Mouse (Mus musculus): ENCODE results near the gene Scarb2. TPM values are rescaled to one million over a fixed set of nuclear protein-coding genes. Genes with fewer than 3 reads are reported as not detected.

Scarb2 gene
- polyA plus RNA-seq, 1 experiment from 2014 or later, result 16.1 TPM

DNA sequence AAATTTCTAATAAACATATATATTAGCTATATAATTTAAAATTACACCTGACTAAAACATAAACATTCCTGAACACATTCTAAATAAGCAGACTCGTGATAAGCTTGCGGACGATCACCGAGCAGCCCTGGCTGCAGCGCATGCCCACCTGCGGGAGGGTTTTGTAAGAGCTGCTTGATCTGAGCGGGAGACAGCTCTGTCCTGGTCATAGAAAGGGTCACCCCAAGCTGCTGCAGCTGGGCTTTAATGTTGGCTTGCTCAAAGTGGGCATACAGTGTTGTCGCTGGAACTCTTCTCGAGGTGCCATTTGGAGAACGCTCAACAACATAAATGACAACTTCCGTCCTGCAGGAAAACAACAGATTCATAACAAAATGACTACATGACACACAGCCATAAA is 82.5 kb downstream of the Scarb2 start:
- Histone ChIP-seq H3K4me3 (no peak overlapping the region), H3K9ac (no peak overlapping the region), H3K36me3 (peaks cover 75% of the 10 kb centered on the region), H3K4me2 (replicated peaks) (no peak overlapping the region), H3K9me3 (no peaks in the 10 kb centered on the region), H3K4me1 (no peaks in the 10 kb centered on the region), H3K27me3 (replicated peaks) (no peaks in the 10 kb centered on the region), H3K27ac (no peak overlapping the region)
- ATAC-seq (ENCODE audit: low FRiP score, low read depth), result no peak
- 93% methylated on average over 11 of the region's 11 CpGs for WGBS

DNA sequence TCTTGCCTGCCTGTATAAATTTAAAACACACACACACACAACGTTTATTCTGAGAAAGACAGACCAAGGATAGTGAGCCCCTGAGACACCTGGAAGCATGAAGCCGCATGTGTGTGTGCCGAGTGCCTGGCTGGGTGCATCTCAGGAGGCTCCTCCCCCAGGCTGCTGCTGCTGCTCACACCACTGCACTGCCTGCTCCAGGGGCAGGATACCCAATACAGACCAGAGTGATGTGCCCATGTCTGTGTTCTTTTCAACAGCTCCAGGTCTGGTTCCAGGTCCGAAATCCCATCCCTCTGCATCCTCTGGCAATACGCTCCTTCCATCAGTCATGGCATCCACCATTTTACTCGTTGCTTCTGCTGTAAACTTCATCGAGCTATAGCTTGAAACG is 92.7 kb downstream of the Scarb2 start:
- Histone ChIP-seq H3K27me3 (replicated peaks) (no peaks in the 10 kb centered on the region), H3K36me3 (peaks cover 36% of the 10 kb centered on the region), H3K9ac (no peak overlapping the region), H3K9me3 (no peaks in the 10 kb centered on the region), H3K4me2 (replicated peaks) (no peak overlapping the region), H3K4me3 (no peak overlapping the region), H3K27ac (no peak overlapping the region), H3K4me1 (no peaks in the 10 kb centered on the region)
- WGBS, result 91% methylated on average over 8 of the region's 8 CpGs
- ATAC-seq (ENCODE audit: low FRiP score, low read depth), result no peak

DNA sequence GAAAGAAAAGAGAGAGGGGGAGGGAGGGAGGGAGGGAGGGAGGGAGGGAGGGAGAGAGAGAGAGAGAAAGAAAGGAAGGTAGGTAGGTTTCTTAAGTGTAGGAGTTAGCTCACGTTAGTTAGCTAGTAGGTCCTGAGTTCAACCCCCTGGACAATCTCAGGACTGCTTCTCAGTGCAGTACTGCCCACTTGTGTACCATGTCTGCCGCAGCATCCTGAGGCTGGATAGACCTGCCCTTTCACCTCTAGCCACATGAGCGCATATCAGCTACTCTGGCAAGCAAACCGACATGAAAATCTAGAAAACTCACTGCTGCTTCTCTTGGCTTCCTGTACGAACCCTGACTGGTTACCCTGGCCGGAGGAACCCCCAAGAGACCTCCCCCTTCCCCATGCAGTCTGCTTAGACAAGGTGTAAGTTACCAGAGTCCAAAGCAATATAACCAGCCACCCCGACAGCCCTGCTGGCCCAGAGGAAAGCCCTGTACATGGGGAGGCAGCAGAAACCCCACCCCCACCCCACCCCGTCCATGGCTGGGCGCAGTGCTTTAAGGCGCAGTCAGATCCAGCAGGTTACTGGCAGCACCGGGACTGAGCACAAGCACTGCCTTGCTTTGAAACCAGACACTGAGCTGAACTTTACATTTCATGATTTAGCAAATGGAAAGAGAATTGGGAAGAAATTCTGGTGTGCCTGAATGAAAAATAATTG is 93.2 kb downstream of the Scarb2 start:
- Histone ChIP-seq H3K4me1 (no peaks in the 10 kb centered on the region), H3K36me3 (peaks cover 34% of the 10 kb centered on the region), H3K9me3 (no peaks in the 10 kb centered on the region), H3K9ac (no peak overlapping the region), H3K4me2 (replicated peaks) (no peak overlapping the region), H3K27me3 (replicated peaks) (no peaks in the 10 kb centered on the region), H3K27ac (no peak overlapping the region), H3K4me3 (no peak overlapping the region)
- no peak for ATAC-seq (ENCODE audit: low FRiP score, low read depth)
- 84% methylated on average over 11 of the region's 11 CpGs for WGBS

DNA sequence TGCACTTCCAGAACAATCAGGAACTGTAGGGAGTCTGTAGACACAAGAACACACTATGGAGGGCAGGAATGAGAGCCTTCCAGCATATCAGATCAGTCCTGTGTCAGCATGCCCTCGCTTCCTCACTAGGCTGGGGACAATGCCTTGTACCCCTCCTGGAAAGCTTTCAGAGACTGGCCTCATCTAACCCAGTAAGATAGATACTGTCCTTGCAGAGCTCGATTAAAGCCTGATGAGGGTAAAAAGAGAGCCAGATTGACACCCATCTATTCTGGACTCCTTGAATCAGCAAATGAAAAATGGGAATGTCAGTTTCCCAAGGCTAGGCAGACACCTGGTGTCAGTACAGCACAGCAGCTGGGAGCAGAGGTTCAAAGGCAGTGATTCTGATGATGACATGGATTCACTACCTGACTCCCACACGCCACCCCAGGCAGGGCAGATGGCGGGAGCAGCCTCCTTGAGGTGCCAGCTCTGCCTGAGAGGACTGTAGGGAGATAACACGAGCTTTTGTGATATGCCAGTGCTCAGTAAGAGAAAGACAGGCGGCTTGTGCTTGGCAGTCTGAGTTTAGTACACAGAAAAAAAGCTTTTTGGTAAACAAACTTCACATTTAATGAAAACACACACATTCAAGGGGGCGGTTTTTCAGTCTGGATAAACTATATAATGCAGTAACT is 95.0 kb downstream of the Scarb2 start:
- 76% methylated on average over 7 of the region's 7 CpGs for WGBS
- no peak for ATAC-seq (ENCODE audit: low FRiP score, low read depth)
- no peaks in the 10 kb centered on the region for H3K4me1 ChIP-seq
- peaks cover 21% of the 10 kb centered on the region for H3K36me3 ChIP-seq
- no peaks in the 10 kb centered on the region for H3K9me3 ChIP-seq
- H3K27me3 ChIP-seq (replicated peaks), result no peaks in the 10 kb centered on the region
- no peak overlapping the region for H3K4me3 ChIP-seq
- no peak overlapping the region for H3K9ac ChIP-seq
- no peak overlapping the region for H3K27ac ChIP-seq
- H3K4me2 ChIP-seq (replicated peaks), result no peak overlapping the region

DNA sequence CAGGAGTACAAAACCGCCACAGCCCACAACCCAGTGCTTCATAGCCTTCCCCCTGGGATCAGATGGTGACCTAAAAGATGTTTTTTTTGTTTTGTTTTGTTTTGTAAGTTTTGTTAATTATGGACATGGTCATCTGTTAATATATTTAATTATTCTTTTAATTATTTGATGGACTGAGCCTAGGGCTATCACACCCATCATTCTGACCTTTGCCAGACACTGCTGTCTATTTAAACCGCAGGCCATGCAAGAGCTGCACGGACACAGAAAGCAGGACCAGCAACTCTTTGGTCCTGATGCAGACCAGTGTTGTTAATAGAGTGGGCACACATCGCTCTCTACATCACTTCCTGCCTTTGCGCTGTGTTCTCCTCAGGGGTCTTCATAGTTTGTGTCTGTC is 96.1 kb downstream of the Scarb2 start:
- Histone ChIP-seq H3K27ac (no peak overlapping the region), H3K9me3 (no peaks in the 10 kb centered on the region), H3K4me1 (no peaks in the 10 kb centered on the region), H3K4me3 (no peak overlapping the region), H3K4me2 (replicated peaks) (no peak overlapping the region), H3K36me3 (peaks cover 14% of the 10 kb centered on the region), H3K9ac (no peak overlapping the region), H3K27me3 (replicated peaks) (no peaks in the 10 kb centered on the region)
- WGBS, result 85% methylated on average over 5 of the region's 5 CpGs
- ATAC-seq (ENCODE audit: low FRiP score, low read depth), result no peak

DNA sequence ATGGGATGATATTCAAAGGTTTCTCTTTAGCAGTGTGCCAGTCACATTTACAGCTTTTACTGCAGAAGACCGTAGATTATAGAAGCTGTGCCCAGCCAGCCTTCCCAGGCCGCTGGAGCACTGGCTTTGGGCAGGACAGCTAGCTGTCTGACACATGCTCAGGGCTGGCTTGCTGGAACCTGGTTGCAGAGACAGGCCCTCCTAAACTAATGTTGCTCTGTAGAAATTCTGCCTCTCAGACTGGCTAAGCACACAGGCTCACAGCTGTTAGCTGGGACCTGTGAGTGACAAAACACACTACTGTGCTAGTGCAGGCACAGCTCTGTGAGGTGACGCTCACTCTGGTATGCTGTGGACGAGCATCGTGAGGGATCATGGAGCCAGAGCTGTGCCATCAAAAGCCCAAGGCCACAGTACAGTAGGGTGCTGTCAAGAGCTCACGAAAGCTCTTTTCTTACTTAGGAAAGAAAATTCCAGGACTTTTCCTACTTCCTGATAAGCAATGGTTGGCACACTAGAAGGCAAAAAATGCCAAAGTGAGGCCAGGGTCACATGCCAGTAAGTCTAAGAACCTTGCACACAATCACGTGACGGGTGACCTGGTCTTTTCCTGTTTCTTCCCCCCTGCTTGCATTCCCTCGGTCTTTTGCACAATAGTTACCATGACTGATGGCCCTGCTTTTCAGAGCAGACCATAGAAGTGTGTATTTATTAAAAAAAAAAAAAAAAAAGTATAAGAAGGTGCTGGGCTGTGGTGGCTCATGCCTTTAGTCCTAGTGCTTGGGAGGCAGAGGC is 97.1 kb downstream of the Scarb2 start:
- ATAC-seq (ENCODE audit: low FRiP score, low read depth), result no peak
- Histone ChIP-seq H3K36me3 (peaks cover 8% of the 10 kb centered on the region), H3K4me1 (no peaks in the 10 kb centered on the region), H3K27me3 (replicated peaks) (no peaks in the 10 kb centered on the region), H3K27ac (no peak overlapping the region), H3K4me2 (replicated peaks) (no peak overlapping the region), H3K9me3 (no peaks in the 10 kb centered on the region), H3K4me3 (no peak overlapping the region), H3K9ac (no peak overlapping the region)
- 79% methylated on average over 9 of the region's 9 CpGs for WGBS

DNA sequence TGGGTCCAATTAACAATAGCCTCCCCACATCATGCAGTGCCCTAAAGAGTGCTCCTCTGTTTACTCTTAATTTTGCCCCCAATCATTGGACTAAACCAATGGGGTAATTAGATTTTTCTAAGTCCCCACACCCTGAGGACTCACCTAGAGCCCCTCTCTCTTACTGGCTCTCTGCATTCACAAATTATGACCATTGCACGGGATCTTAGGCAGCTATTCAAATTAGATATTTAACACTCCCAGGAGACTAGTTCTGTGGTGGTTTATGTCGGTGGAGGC is 102.3 kb downstream of the Scarb2 start:
- Histone ChIP-seq H3K9me3 (no peaks in the 10 kb centered on the region), H3K36me3 (no peaks in the 10 kb centered on the region), H3K27ac (no peak overlapping the region), H3K4me1 (no peaks in the 10 kb centered on the region), H3K4me2 (replicated peaks) (no peak overlapping the region), H3K4me3 (no peak overlapping the region), H3K9ac (no peak overlapping the region), H3K27me3 (replicated peaks) (no peaks in the 10 kb centered on the region)
- WGBS, result 18% methylated on average over 2 of the region's 2 CpGs
- no peak for ATAC-seq (ENCODE audit: low FRiP score, low read depth)

DNA sequence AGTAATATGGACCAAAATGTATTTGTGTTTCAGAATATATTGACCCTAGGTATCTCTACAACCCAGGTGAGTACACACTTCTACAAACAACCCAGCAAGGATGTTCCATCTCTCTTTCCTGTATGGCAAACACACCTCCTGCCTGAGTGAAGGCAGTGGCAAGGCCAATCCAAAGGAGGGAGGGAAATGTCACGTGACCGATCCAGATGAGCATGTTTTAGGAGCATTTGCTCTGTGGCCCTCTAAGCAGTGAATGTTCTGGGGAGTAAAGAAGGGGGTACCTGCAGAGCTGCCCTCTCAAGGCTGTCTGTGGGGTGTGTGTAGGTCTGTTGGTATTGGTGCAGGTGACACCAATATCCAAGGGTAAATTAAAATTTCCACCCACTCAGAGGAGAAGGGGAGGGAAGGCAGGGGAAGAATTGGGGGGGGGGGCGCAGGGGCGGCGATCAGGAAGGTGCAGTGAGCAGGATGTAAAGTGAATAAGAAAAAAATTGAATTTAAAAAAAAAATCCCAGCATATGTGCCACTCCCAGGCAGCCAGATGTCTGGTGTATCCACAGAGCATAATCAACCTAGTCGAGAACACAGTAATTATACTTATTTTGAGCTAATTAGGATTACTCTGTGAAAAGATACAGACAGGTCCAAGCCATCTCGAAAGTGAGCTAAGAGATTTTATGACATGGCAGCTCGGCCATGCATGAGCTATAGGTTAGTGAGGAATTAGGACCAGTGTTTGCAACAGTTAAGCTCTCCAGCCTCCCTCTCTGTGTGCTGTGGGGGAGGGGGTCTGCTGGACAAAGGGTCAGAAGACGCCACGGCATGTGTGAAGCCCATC is 102.9 kb downstream of the Scarb2 start:
- Histone ChIP-seq H3K27ac (no peak overlapping the region), H3K36me3 (no peaks in the 10 kb centered on the region), H3K9me3 (no peaks in the 10 kb centered on the region), H3K4me3 (no peak overlapping the region), H3K9ac (no peak overlapping the region), H3K4me2 (replicated peaks) (no peak overlapping the region), H3K27me3 (replicated peaks) (no peaks in the 10 kb centered on the region), H3K4me1 (no peaks in the 10 kb centered on the region)
- ATAC-seq (ENCODE audit: low FRiP score, low read depth), result peak; percentile 41; the same call in 1 of the 2 replicates
- 45% methylated on average over 10 of the region's 10 CpGs for WGBS

DNA sequence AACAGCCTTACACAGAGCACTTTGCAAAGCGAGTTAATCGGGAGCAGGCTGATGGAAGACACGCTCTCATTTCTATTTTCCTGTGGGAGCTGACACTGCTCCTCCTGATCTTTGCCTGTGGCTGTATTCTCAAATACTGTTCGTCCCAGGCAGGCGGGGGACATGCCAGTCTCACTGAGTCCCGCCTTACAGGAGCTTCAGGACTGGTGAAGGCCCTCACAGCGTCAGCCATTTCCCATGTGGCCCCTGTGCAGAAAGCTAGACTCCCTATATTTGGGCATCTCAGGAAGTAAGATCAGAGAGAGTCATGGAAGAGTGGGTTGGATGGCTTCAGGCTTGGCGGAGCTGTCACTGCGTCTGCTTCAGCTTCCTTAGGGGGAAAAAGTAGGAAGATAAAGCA is 103.8 kb downstream of the Scarb2 start:
- WGBS, result 77% methylated on average over 9 of the region's 9 CpGs
- no peaks in the 10 kb centered on the region for H3K4me1 ChIP-seq
- H3K9ac ChIP-seq, result no peak overlapping the region
- no peak overlapping the region for H3K4me2 ChIP-seq (replicated peaks)
- H3K36me3 ChIP-seq, result no peaks in the 10 kb centered on the region
- no peak for ATAC-seq (ENCODE audit: low FRiP score, low read depth)
- H3K4me3 ChIP-seq, result no peak overlapping the region
- H3K9me3 ChIP-seq, result no peaks in the 10 kb centered on the region
- H3K27ac ChIP-seq, result no peak overlapping the region
- no peaks in the 10 kb centered on the region for H3K27me3 ChIP-seq (replicated peaks)

DNA sequence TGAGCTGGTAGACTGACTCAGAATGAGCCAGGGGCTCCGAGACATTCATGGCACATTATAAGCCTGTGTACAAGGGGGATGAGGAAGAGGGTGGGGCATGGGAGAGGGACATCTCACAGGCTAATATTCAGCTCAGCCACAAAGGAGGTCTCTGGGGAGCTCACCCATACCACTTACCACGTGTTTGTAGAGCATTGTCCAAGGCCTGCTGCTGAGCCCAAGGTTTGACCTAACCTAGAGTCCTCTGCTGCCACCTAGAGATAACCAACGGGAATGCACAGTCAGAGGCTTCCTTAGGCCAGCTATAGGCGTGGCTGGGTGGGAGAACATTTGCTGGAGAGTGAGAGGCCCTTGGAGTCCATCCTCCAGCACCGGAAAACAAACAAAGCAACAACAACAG is 108.5 kb downstream of the Scarb2 start:
- H3K9me3 ChIP-seq, result no peaks in the 10 kb centered on the region
- H3K4me2 ChIP-seq (replicated peaks), result no peak overlapping the region
- H3K27me3 ChIP-seq (replicated peaks), result peaks cover 9% of the 10 kb centered on the region; the same call in 1 of the 2 replicates
- ATAC-seq (ENCODE audit: low FRiP score, low read depth), result peak; percentile 87
- no peaks in the 10 kb centered on the region for H3K36me3 ChIP-seq
- no peak overlapping the region for H3K9ac ChIP-seq
- 26% methylated on average over 5 of the region's 5 CpGs for WGBS
- no peak overlapping the region for H3K27ac ChIP-seq
- H3K4me1 ChIP-seq, result no peaks in the 10 kb centered on the region
- no peak overlapping the region for H3K4me3 ChIP-seq

DNA sequence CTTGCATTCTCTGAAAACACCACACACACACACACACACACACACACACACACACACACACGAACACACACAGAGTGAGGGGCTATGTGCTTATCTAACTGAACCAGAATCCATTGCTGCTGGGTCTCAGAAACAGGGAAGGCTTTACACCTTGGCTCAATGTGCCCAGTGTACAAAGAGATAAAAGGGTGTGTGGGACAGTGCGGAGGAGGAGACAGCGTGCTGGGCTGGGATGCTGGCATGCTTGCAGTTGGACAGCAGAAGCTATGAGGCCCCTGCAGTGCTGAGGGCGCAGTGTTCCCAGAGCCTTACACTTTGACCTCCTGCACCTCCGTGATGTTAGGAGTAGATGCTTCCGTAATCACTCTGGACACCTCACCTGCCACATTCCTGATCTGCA is 110.2 kb downstream of the Scarb2 start:
- Histone ChIP-seq H3K4me3 (no peak overlapping the region), H3K4me2 (replicated peaks) (no peak overlapping the region), H3K9ac (no peak overlapping the region), H3K27me3 (replicated peaks) (peaks cover 23% of the 10 kb centered on the region), H3K27ac (no peak overlapping the region), H3K9me3 (no peaks in the 10 kb centered on the region), H3K4me1 (no peaks in the 10 kb centered on the region), H3K36me3 (no peaks in the 10 kb centered on the region)
- no peak for ATAC-seq (ENCODE audit: low FRiP score, low read depth)
- 90% methylated on average over 6 of the region's 6 CpGs for WGBS

DNA sequence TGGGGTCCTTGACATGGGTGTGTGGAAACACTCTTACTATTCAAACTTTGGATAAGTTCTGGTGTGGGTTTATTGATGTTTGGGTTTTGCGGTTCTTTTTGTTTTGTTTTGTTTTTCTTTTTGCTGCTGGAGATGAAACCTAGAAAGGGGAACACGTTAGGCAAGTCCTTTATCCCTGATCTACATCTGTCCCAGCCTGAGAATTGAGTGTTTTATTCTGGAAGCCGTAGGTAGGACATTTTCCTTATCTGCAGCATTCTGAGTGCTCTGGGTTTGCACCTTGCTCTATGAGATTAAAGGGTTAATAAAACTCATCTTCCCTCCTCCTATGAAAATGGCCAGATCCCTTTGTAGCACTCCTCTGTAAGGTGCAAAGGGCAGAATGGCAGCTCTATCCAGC is 110.9 kb downstream of the Scarb2 start:
- Histone ChIP-seq H3K27ac (no peak overlapping the region), H3K9ac (no peak overlapping the region), H3K36me3 (no peaks in the 10 kb centered on the region), H3K4me1 (no peaks in the 10 kb centered on the region), H3K27me3 (replicated peaks) (peaks cover 24% of the 10 kb centered on the region), H3K4me2 (replicated peaks) (no peak overlapping the region), H3K9me3 (no peaks in the 10 kb centered on the region), H3K4me3 (no peak overlapping the region)
- 84% methylated on average over 3 of the region's 3 CpGs for WGBS
- no peak for ATAC-seq (ENCODE audit: low FRiP score, low read depth)
